Mouse (Mus musculus) MEL (cell line): ENCODE results near the gene Cd1d1. TPM values are rescaled to one million over a fixed set of nuclear protein-coding genes. Genes with fewer than 3 reads are reported as not detected.

Source experiments
- DNase-seq: peaks from one replicate; pipeline ENCODE4 v3.0.0; 2011; ENCODE audit warnings: low read depth, low spot score
- H3K27ac ChIP-seq: 2 replicates; pipeline ENCODE4 v1.5.1; 2012; ENCODE audit warnings: low read depth, mild to moderate bottlenecking, control low read depth, low read length, moderate library complexity; ENCODE audit not compliant: control insufficient read depth
- H3K27me3 ChIP-seq, 2 experiments: fragments of 150-350 bp in 1 of 2; sonication (generic) in 1 of 2; 2 replicates each; pipeline ENCODE4 v1.6.1; 2012; ENCODE audit warnings: low read length in 2 of 2, mild to moderate bottlenecking in 2 of 2, improper control_type of control experiment in 1 of 2, moderate library complexity in 1 of 2; ENCODE audit not compliant: insufficient read depth in 2 of 2, control insufficient read depth in 1 of 2
- H3K36me3 ChIP-seq, 2 experiments: 2 replicates each; pipeline ENCODE4 v1.6.1; 2012 to 2014; ENCODE audit warnings: low read length in 2 of 2, improper control_type of control experiment in 1 of 2, inconsistent platforms in 1 of 2, mild to moderate bottlenecking in 1 of 2; ENCODE audit not compliant: insufficient read depth in 2 of 2, control insufficient read depth in 1 of 2
- H3K4me1 ChIP-seq, 2 experiments: fragments of 150-350 bp in 1 of 2; sonication (generic) in 1 of 2; 2 replicates each; pipeline ENCODE4 v1.6.1; 2012; ENCODE audit warnings: low read length in 2 of 2, improper control_type of control experiment in 1 of 2, mild to moderate bottlenecking in 1 of 2; ENCODE audit not compliant: insufficient read depth in 2 of 2, control insufficient read depth in 1 of 2
- H3K4me3 ChIP-seq, 2 experiments: fragments of 150-350 bp in 1 of 2; sonication (generic) in 1 of 2; 2 replicates each; pipeline ENCODE4 v1.5.1; 2012; ENCODE audit warnings: low read depth in 2 of 2, low read length in 2 of 2, mild to moderate bottlenecking in 2 of 2, moderate library complexity in 2 of 2, control low read depth in 1 of 2, improper control_type of control experiment in 1 of 2; ENCODE audit not compliant: control insufficient read depth in 1 of 2, insufficient read depth in 1 of 2
- H3K79me2 ChIP-seq: 2 replicates; pipeline ENCODE4 v1.6.1; 2012; ENCODE audit warnings: mild to moderate bottlenecking, low read length, moderate library complexity; ENCODE audit not compliant: control insufficient read depth, poor library complexity, insufficient read depth
- H3K9ac ChIP-seq: 2 replicates; pipeline ENCODE4 v1.6.1; 2012; ENCODE audit warnings: low read depth, mild to moderate bottlenecking, control low read depth, low read length, moderate library complexity; ENCODE audit not compliant: control insufficient read depth, poor library complexity, severe bottlenecking
- H3K9me3 ChIP-seq: fragments of 150-350 bp; sonication (generic); replicated peaks from 2 replicates; pipeline ENCODE4 v1.6.1; 2012; ENCODE audit warnings: mild to moderate bottlenecking, low read length, improper control_type of control experiment, moderate library complexity; ENCODE audit not compliant: insufficient read depth
- BHLHE40 ChIP-seq: IDR thresholded peaks from 2 replicates; pipeline ENCODE4 v1.6.1; 2012; ENCODE audit warnings: low read depth, mild to moderate bottlenecking, inconsistent platforms, low read length, improper control_type of control experiment, borderline replicate concordance
- CHD1 ChIP-seq: IDR thresholded peaks from 2 replicates; pipeline ENCODE4 v1.6.1; 2012; ENCODE audit warnings: low read depth, mild to moderate bottlenecking, inconsistent platforms, low read length, improper control_type of control experiment
- E2F4 ChIP-seq: IDR thresholded peaks from 2 replicates; pipeline ENCODE4 v1.6.1; 2011; ENCODE audit warnings: low read depth, low read length, improper control_type of control experiment, borderline replicate concordance
- EP300 ChIP-seq, 2 experiments: IDR thresholded peaks; 2 replicates each; pipeline ENCODE4 v1.6.1; 2011; ENCODE audit warnings: improper control_type of control experiment in 2 of 2, low read length in 2 of 2, low read depth in 1 of 2, mild to moderate bottlenecking in 1 of 2
- ETS1 ChIP-seq: IDR thresholded peaks from 2 replicates; pipeline ENCODE4 v1.6.1; 2012; ENCODE audit warnings: low read depth, mild to moderate bottlenecking, inconsistent platforms, low read length, improper control_type of control experiment, moderate library complexity
- GABPA ChIP-seq: IDR thresholded peaks from 2 replicates; pipeline ENCODE4 v1.6.1; 2012; ENCODE audit warnings: low read depth, mild to moderate bottlenecking, inconsistent platforms, low read length, improper control_type of control experiment, moderate library complexity
- MAFK ChIP-seq: IDR thresholded peaks from 2 replicates; pipeline ENCODE4 v1.6.1; 2011; ENCODE audit warnings: low read depth, mild to moderate bottlenecking, low read length, improper control_type of control experiment, borderline replicate concordance
- MAX ChIP-seq: IDR thresholded peaks from 2 replicates; pipeline ENCODE4 v1.6.1; 2011; ENCODE audit warnings: low read length, improper control_type of control experiment
- MAZ ChIP-seq: IDR thresholded peaks from 2 replicates; pipeline ENCODE4 v1.6.1; 2012; ENCODE audit warnings: low read depth, mild to moderate bottlenecking, inconsistent platforms, low read length, improper control_type of control experiment
- MXI1 ChIP-seq: IDR thresholded peaks from 2 replicates; pipeline ENCODE4 v1.6.1; 2011; ENCODE audit warnings: mild to moderate bottlenecking, low read depth, low read length, improper control_type of control experiment
- MYC ChIP-seq: IDR thresholded peaks from 2 replicates; pipeline ENCODE4 v1.6.1; 2011; ENCODE audit warnings: low read depth, mild to moderate bottlenecking, low read length, improper control_type of control experiment, moderate library complexity
- NELFE ChIP-seq: IDR thresholded peaks from 2 replicates; pipeline ENCODE4 v1.6.1; 2011; ENCODE audit warnings: low read depth, low read length, improper control_type of control experiment
- POLR2A ChIP-seq, 2 experiments: IDR thresholded peaks; 2 replicates each; pipeline ENCODE4 v1.6.1; 2011 to 2012; ENCODE audit warnings: low read length in 2 of 2, mild to moderate bottlenecking in 2 of 2, control low read depth in 1 of 2, improper control_type of control experiment in 1 of 2, low read depth in 1 of 2, moderate library complexity in 1 of 2; ENCODE audit not compliant: control insufficient read depth in 1 of 2, insufficient read depth in 1 of 2, poor library complexity in 1 of 2
- POLR2AphosphoS2 ChIP-seq: IDR thresholded peaks from 2 replicates; pipeline ENCODE4 v1.6.1; 2011; ENCODE audit warnings: low read length, improper control_type of control experiment
- RCOR1 ChIP-seq: IDR thresholded peaks from 2 replicates; pipeline ENCODE4 v1.6.1; 2012; ENCODE audit warnings: low read depth, mild to moderate bottlenecking, inconsistent platforms, low read length, improper control_type of control experiment
- SIN3A ChIP-seq: IDR thresholded peaks from 2 replicates; pipeline ENCODE4 v1.6.1; 2012; ENCODE audit warnings: low read length, improper control_type of control experiment, inconsistent platforms
- SMC3 ChIP-seq: IDR thresholded peaks from 2 replicates; pipeline ENCODE4 v1.6.1; 2011; ENCODE audit warnings: low read depth, low read length, improper control_type of control experiment
- TBP ChIP-seq: IDR thresholded peaks from 2 replicates; pipeline ENCODE4 v1.8.0; 2011; ENCODE audit warnings: low read depth, low read length, improper control_type of control experiment
- TCF12 ChIP-seq: IDR thresholded peaks from 2 replicates; pipeline ENCODE4 v1.6.1; 2014; ENCODE audit warnings: low read depth, mild to moderate bottlenecking, inconsistent platforms, low read length, improper control_type of control experiment, moderate library complexity
- USF2 ChIP-seq, 2 experiments: IDR thresholded peaks; 2 replicates each; pipeline ENCODE4 v1.6.1; 2011 to 2012; ENCODE audit warnings: improper control_type of control experiment in 2 of 2, low read length in 2 of 2, borderline replicate concordance in 1 of 2, inconsistent platforms in 1 of 2, low read depth in 1 of 2, mild to moderate bottlenecking in 1 of 2; ENCODE audit not compliant: insufficient read depth in 1 of 2
- ZKSCAN1 ChIP-seq: IDR thresholded peaks from 2 replicates; pipeline ENCODE4 v1.6.1; 2012; ENCODE audit warnings: low read depth, mild to moderate bottlenecking, inconsistent platforms, low read length, improper control_type of control experiment, moderate library complexity
- ZNF384 ChIP-seq: IDR thresholded peaks from 2 replicates; pipeline ENCODE4 v1.6.1; 2012; ENCODE audit warnings: low read depth, mild to moderate bottlenecking, inconsistent platforms, low read length, improper control_type of control experiment
- polyA plus RNA-seq, 2 experiments: library from polyadenylated mRNA; stranded (reverse) in 1 of 2; unstranded in 1 of 2; fragments of >175 nt in 1 of 2; fragments of >200 nt in 1 of 2; gene quantifications; 2 replicates each; pipeline versions ENCODE4 v1.2.1 to v1.2.4; 2012; ENCODE audit warnings: low replicate concordance in 2 of 2, low read depth in 1 of 2; ENCODE audit not compliant: insufficient read length in 2 of 2, insufficient read depth in 1 of 2, missing spikeins in 1 of 2
- total RNA-seq: library from RNA; depleted of rRNA; stranded (reverse); fragments of 300-350 nt; gene quantifications from 2 replicates; pipeline ENCODE4 v1.2.3, GENCODE M21; 2012

Cd1d1 gene
- total and polyA plus RNA-seq, 3 experiments = 1.1 to 1.6 TPM; not detected in 1

GRCm38 (mm10) chr3:86975150-86975549 lies 24.1 kb downstream of the Cd1d1 start:
- Histone ChIP-seq H3K79me2 (no peaks in the 10 kb centered on the region), H3K36me3 (no peaks in the 10 kb centered on the region), H3K9ac (no peak overlapping the region), H3K4me3 (no peak overlapping the region), H3K4me1 (no peaks in the 10 kb centered on the region), H3K27ac (no peak overlapping the region), H3K27me3 (no peaks in the 10 kb centered on the region), H3K9me3 (no peaks in the 10 kb centered on the region)
- no peak for TF ChIP-seq RCOR1
- TF ChIP-seq MYC = no peak
- no peak for TF ChIP-seq NELFE
- DNase-seq = no peak

- H3K36me3 ChIP-seq = no peaks in the 10 kb centered on the region
- DNase-seq = no peak
- no peaks in the 10 kb centered on the region for H3K9me3 ChIP-seq
- H3K9ac ChIP-seq = no peak overlapping the region
- H3K4me3 ChIP-seq = no peak overlapping the region
- H3K4me1 ChIP-seq = no peaks in the 10 kb centered on the region
- no peaks in the 10 kb centered on the region for H3K79me2 ChIP-seq
- no peak overlapping the region for H3K27ac ChIP-seq
- TF ChIP-seq RCOR1 = no peak
- no peak for TF ChIP-seq POLR2AphosphoS2
- TF ChIP-seq MAX = no peak
- no peak for TF ChIP-seq MYC
- TF ChIP-seq TBP = no peak
- no peak for TF ChIP-seq SIN3A
- TF ChIP-seq MAZ = no peak
- no peak for TF ChIP-seq BHLHE40
- no peak for TF ChIP-seq EP300 (IDR thresholded peaks at IDR 0.05; ENCODE audit: low read depth in 1 of 2, low read length in 2 of 2)
- TF ChIP-seq MAFK = no peak
- no peaks in the 10 kb centered on the region; a peak in 1 of 4 replicates for H3K27me3 ChIP-seq
Observed at GRCm38 (mm10) chr3:86962665-86963435, 36.4 kb downstream of the Cd1d1 start.

GRCm38 (mm10) chr3:86961395-86961669 lies 37.9 kb downstream of the Cd1d1 start:
- Histone ChIP-seq H3K4me3 (no peak overlapping the region), H3K27ac (no peak overlapping the region), H3K4me1 (no peaks in the 10 kb centered on the region), H3K9ac (no peak overlapping the region), H3K27me3 (no peaks in the 10 kb centered on the region; a peak in 1 of 4 replicates)
- TF ChIP-seq ZNF384 = no peak
- TF ChIP-seq SMC3 = no peak
- TF ChIP-seq TCF12 = no peak
- TF ChIP-seq ETS1 = no peak
- TF ChIP-seq USF2 (IDR thresholded peaks at IDR 0.05; ENCODE audit: borderline replicate concordance in 1 of 2, insufficient read depth in 1 of 2, low read depth in 1 of 2, low read length in 2 of 2) = no peak
- TF ChIP-seq CHD1 = no peak
- no peak for TF ChIP-seq MAX
- TF ChIP-seq E2F4 = no peak
- TF ChIP-seq ZKSCAN1 = no peak
- no peak for TF ChIP-seq POLR2AphosphoS2
- no peak for TF ChIP-seq GABPA
- no peak for TF ChIP-seq POLR2A (IDR thresholded peaks at IDR 0.05; ENCODE audit: control insufficient read depth in 1 of 2, insufficient read depth in 1 of 2, low read depth in 1 of 2, low read length in 2 of 2, poor library complexity in 1 of 2)
- no peak for TF ChIP-seq MXI1
- TF ChIP-seq, all 39 proteins: peak for 0
- Histone ChIP-seq H3K9me3 (no peaks in the 10 kb centered on the region), H3K79me2 (no peaks in the 10 kb centered on the region), H3K36me3 (no peaks in the 10 kb centered on the region)
- no peak for DNase-seq
